Mouse (Mus musculus) ES-E14 (cell line): ENCODE data around the gene Tlnrd1. TPM values are rescaled to one million over a fixed set of nuclear protein-coding genes. Genes with fewer than 3 reads are reported as not detected.

Experiments used
- DNase-seq: peaks from one replicate; pipeline ENCODE4 v3.0.0-alpha.2; 2013; ENCODE audit warnings: low read depth, low spot score
- H3K27ac ChIP-seq: 2 replicates; pipeline ENCODE4 v1.5.1; 2012; ENCODE audit warnings: low read depth, mild to moderate bottlenecking, low read length, moderate library complexity, mixed read lengths; ENCODE audit not compliant: poor library complexity, insufficient read depth, severe bottlenecking
- H3K36me3 ChIP-seq: 2 replicates; pipeline ENCODE4 v1.6.1; 2012; ENCODE audit warnings: mild to moderate bottlenecking, low read length, moderate library complexity, mixed read lengths; ENCODE audit not compliant: control insufficient read depth, poor library complexity, insufficient read depth, severe bottlenecking
- H3K4me1 ChIP-seq, 2 experiments: fragments of 150-350 bp in 1 of 2; sonication (generic) in 1 of 2; 2 replicates each; pipeline ENCODE4 v1.6.1; 2012; ENCODE audit warnings: low read length in 2 of 2, mild to moderate bottlenecking in 1 of 2, mixed read lengths in 1 of 2; ENCODE audit not compliant: control insufficient read depth in 2 of 2, insufficient read depth in 2 of 2, poor library complexity in 1 of 2
- H3K4me3 ChIP-seq, 2 experiments: fragments of 150-350 bp in 1 of 2; sonication (generic) in 1 of 2; 2 replicates each; pipeline ENCODE4 v1.5.1; 2012; ENCODE audit warnings: low read length in 2 of 2, low read depth in 1 of 2, mild to moderate bottlenecking in 1 of 2, mixed read lengths in 1 of 2; ENCODE audit not compliant: insufficient read depth in 1 of 2, poor library complexity in 1 of 2, severe bottlenecking in 1 of 2
- H3K9ac ChIP-seq: 2 replicates; pipeline ENCODE4 v1.6.1; 2012; ENCODE audit warnings: low read depth, mild to moderate bottlenecking, low read length, mixed read lengths; ENCODE audit not compliant: poor library complexity, insufficient read depth, severe bottlenecking
- H3K9me3 ChIP-seq: fragments of 150-350 bp; sonication (generic); 2 replicates; pipeline ENCODE4 v1.6.1; 2012; ENCODE audit warnings: low read depth, mild to moderate bottlenecking, low read length; ENCODE audit not compliant: control insufficient read depth, insufficient read depth
- CHD2 ChIP-seq: IDR thresholded peaks from 2 replicates; pipeline ENCODE4 v1.6.1; 2014; ENCODE audit warnings: mild to moderate bottlenecking, low read depth, low read length, inconsistent platforms
- HCFC1 ChIP-seq: IDR thresholded peaks from 2 replicates; pipeline ENCODE4 v1.6.1; 2012; ENCODE audit warnings: low read length, inconsistent platforms, borderline replicate concordance; ENCODE audit not compliant: insufficient read depth
- MAFK ChIP-seq: IDR thresholded peaks from 2 replicates; pipeline ENCODE4 v1.6.1; 2014; ENCODE audit warnings: mild to moderate bottlenecking, low read depth, low read length, inconsistent platforms; ENCODE audit not compliant: insufficient read depth
- ZC3H11A ChIP-seq: IDR thresholded peaks from 2 replicates; pipeline ENCODE4 v1.6.1; 2012; ENCODE audit warnings: low read depth, mild to moderate bottlenecking, inconsistent platforms, low read length, borderline replicate concordance
- ZNF384 ChIP-seq: IDR thresholded peaks from 2 replicates; pipeline ENCODE4 v1.6.1; 2012; ENCODE audit warnings: low read depth, low read length, inconsistent platforms
- in situ Hi-C, 2 experiments: fragments of 600-800 bp; cut with MboI; formaldehyde crosslinking; loops; one replicate each; pipeline ENCODE4 v1.15.1; 2025; ENCODE audit warnings: low sequenced_read_pairs in 2 of 2, inconsistent platforms in 1 of 2; ENCODE audit not compliant: unreplicated experiment in 2 of 2
- total RNA-seq: library from RNA; depleted of rRNA; stranded (reverse); fragments of 300-350 nt; gene quantifications from 2 replicates; pipeline ENCODE4 v1.2.3, GENCODE M21; 2012

The Tlnrd1 gene
- total RNA-seq, 1 experiment = 10.4 TPM

DNA sequence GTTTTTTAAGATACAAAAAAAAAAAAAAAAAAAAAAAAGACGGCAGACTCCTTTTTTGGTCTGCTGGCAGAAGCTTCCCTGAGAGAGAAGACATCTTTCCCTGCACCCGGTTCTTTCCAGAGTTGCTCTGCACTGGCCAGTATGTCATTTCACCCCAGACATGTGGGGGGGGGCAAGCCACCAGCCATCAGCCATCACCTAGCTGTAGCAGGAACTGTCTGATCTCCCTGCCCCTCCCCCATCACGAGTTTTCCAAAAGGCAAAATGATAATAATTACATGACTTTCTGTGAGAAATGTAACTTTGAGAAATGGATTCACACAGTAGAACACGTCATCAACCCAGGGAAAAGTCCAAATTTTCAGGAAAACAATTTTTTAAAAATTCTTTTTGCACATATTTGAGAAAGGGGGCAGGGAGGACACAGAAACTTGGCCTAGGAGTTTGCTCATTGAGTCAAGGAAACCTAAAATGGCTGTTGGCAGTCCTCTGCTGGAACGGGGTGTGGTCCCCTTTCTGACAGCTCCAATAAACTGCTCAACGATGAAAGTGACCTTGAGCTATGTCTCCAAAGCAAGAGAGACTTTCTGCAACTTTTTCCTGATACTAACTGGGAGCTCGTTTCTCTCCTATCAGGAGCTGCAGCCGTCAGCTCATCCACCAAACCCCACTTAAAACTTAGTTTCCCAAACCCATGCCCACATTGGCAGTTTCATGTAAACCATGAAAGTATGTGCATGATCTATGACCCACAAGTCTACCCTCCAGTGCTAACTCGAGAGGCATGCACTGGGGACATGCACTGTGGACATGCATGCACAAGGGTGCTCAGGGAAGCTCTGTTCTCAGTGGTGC lies 27.5 kb downstream of the Tlnrd1 start:
- no peaks in the 10 kb centered on the region for H3K9me3 ChIP-seq
- in situ Hi-C loops = no loop called here
- H3K36me3 ChIP-seq = no peaks in the 10 kb centered on the region
- H3K4me3 ChIP-seq = no peak overlapping the region
- no peak for DNase-seq
- TF ChIP-seq CHD2 (no peak), ZC3H11A (no peak), MAFK (no peak), ZNF384 (no peak), HCFC1 (no peak)
- H3K27ac ChIP-seq = no peak overlapping the region
- peaks cover 0 to 12% of the 10 kb centered on the region in 2 experiments; a peak in 2 of 4 replicates for H3K4me1 ChIP-seq
- H3K9ac ChIP-seq = no peak overlapping the region

DNA sequence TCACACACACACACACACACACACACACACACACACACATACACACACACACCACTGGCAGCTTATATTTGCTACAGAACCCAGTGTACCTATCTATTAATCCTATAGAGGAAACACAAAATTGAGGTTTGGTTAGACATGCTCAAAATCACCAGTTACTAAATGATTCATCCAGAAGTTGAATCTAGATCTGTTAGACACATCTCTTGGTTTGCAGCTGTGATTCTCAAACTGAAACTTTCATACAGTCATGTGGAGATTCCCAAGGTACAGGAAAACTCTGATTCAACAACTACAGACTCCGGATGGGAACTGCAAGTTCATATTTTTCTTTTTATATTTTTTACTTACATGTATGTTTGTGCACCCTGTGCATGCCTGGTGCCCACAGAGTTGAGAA lies 28.9 kb downstream of the Tlnrd1 start:
- DNase-seq = no peak
- TF ChIP-seq HCFC1 = no peak
- no peak for TF ChIP-seq ZNF384
- no peak for TF ChIP-seq ZC3H11A
- no peak for TF ChIP-seq CHD2
- no peak for TF ChIP-seq MAFK
- no peak overlapping the region for H3K9ac ChIP-seq
- no peaks in the 10 kb centered on the region for H3K9me3 ChIP-seq
- in situ Hi-C loops = no loop called here
- no peak overlapping the region for H3K4me3 ChIP-seq
- H3K4me1 ChIP-seq = peaks cover 0 to 12% of the 10 kb centered on the region in 2 experiments; a peak in 2 of 4 replicates
- no peak overlapping the region for H3K27ac ChIP-seq
- no peaks in the 10 kb centered on the region for H3K36me3 ChIP-seq

DNA sequence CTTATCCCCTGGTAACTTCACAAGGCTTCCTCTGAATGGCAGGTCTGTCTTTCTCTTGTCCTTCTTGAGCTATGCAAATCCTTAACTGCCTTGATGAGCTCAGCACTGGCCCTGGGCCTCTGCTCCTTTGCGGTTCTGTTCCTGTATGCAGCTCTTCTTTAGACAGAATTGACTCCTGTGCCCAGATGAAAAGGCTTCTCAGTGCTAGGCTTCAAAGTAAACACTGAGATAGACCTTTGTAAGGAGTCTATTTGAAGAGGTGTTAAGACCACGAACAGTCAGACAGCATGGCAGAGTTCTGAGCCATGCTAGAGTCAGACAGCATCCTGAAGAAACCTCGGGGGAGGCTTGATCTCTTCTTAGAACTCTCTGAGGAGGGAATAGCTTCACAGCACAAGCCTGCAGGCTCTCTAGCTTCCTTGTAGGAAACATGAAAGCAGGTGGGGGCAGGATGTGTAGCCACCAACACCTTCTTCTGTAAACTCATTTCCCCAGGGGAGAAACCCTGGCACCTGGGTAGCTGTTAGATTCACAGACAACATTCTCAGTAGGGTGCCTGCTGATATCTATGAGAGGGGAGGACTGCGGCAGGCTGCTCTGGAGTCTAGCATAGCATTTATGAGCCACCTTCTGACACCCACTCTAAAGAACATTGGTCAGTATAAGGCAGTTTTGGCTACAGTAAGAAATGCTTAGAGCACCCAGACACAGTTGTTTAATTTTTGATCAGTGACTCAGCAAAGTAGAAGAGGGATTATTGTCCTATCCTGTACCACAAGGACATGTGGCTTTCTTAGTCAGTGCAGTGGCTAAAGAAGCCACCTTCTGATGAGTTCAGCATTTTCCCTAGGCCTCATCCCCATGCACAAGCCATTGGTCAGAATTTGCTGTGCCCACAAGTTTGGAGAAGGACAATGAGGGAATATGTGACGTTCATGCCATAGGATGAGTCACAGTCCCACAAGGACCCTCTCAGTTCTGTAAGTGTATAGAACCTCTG lies 31.4 kb downstream of the Tlnrd1 start:
- Histone ChIP-seq H3K4me3 (no peak overlapping the region), H3K9me3 (no peaks in the 10 kb centered on the region), H3K36me3 (no peaks in the 10 kb centered on the region), H3K4me1 (peaks cover 0 to 6% of the 10 kb centered on the region in 2 experiments; a peak in 2 of 4 replicates), H3K27ac (no peak overlapping the region), H3K9ac (no peak overlapping the region)
- no peak for DNase-seq
- TF ChIP-seq ZNF384 (no peak), ZC3H11A (no peak), MAFK (no peak), HCFC1 (no peak), CHD2 (no peak)
- in situ Hi-C loops = no loop called here

DNA sequence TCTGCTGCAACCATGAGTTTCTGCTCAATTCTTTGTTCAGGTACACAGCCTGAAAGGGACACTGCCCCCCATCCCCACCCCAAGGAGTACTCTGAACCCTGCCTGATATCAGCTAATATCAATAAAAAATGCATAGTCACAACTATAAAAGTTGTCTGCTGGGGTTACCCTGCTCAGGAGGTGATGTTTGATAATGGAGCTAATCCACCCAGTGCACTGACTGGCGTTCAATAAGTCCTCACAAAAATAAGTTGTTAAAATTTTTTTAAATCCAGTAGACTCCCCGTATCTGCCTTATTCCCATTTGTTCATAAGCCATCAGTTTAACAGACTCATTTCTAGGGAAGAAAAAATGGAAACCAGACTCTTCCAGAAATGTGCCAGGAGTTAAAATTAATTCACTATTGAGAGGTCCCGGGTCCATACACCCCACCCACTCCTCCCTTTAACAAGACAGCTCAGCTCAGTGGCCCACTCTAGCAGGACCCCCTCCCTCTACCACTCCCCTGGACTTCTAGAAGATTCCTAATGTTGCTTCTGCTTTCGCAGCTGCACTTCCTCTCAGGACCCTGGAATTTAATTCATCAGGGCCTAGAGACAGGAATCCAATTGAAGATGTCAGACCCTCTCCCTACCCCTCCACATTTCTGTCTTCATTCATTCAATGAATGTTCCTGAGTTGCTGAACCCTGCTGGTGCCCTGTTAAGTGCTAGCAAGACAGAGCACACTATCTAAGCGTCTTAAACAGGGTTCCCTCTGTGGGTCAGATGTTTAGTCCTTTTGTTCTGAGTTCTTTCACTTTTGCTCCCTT lies 32.3 kb downstream of the Tlnrd1 start:
- Histone ChIP-seq H3K4me1 (peaks cover 0 to 3% of the 10 kb centered on the region in 2 experiments; a peak in 2 of 4 replicates), H3K4me3 (no peak overlapping the region), H3K9me3 (no peaks in the 10 kb centered on the region), H3K9ac (no peak overlapping the region), H3K36me3 (no peaks in the 10 kb centered on the region), H3K27ac (no peak overlapping the region)
- no peak for TF ChIP-seq HCFC1
- no peak for TF ChIP-seq CHD2
- TF ChIP-seq ZC3H11A = no peak
- TF ChIP-seq ZNF384 = no peak
- no peak for TF ChIP-seq MAFK
- in situ Hi-C loops = no loop called here
- no peak for DNase-seq
